Mouse (Mus musculus) testis, adult 10 weeks (tissue): ENCODE measurements around the gene Sox4. TPM values are rescaled to one million over a fixed set of nuclear protein-coding genes. Genes with fewer than 3 reads are reported as not detected.

ENCODE experiments used
- polyA plus RNA-seq: library from polyadenylated mRNA; stranded (reverse); fragments of 350-450 nt; fragmentation: Illumina TruSeq; extraction: RNeasy Lipid Tissue Mini Kit (QIAGEN cat#74804); gene quantifications from one replicate; pipeline ENCODE4 v1.2.3, GENCODE M21; 2014; ENCODE audit warnings: low read depth, low replicate concordance

Sox4 gene
- 7.6 TPM for polyA plus RNA-seq

DNA sequence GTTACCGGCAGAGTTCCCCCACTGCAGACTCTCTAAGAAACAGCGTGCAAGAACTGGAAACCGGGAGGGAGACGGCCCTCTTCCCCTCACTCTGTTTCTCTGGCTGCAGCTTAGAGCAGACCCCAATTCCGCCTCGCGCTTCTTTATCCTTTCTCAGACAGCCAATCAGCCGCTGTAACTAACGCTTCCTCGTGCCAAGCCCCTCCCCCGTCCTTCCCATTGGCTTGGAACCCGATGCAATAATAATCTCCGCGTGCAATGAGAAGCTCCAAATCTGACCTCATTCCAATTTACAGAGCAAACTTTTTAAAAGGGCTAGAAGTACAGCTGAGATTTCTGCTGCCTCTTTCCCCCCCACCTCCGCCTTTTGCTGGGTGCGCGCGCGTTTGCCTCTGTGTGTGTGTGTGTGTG lies at the start of gene Sox4:
Gene Sox4, minus strand, starts transcription at position 133 of the 411 bp plus-strand sequence.

